Mouse (Mus musculus) gonadal fat pad, adult 2 months (tissue): ENCODE data around the gene Comp. TPM values are rescaled to one million over a fixed set of nuclear protein-coding genes. Genes with fewer than 3 reads are reported as not detected.

Experiments used
- polyA plus RNA-seq: library from polyadenylated mRNA; depleted of rRNA; stranded (reverse); fragments of >200 nt; gene quantifications from 2 replicates; pipeline ENCODE4 v1.2.3, GENCODE M21; 2012; rRNA removed

Comp gene
- polyA plus RNA-seq, 1 experiment = 1.7 TPM

Other genes with a start within 250 kb of the Comp start
- gene Nr2c2ap, start 242.2 kb upstream of the Comp start, polyA plus RNA-seq = 16.6 and 20.4 TPM in 2 replicates
- 23.4 and 23.8 TPM in 2 replicates for gene Rfxank, start 234.4 kb upstream of the Comp start, polyA plus RNA-seq
- 80.1 and 103 TPM in 2 replicates for gene Borcs8, start 234.1 kb upstream of the Comp start, polyA plus RNA-seq
- gene Mef2b, start 233.8 kb upstream of the Comp start, polyA plus RNA-seq = 0.08 and 0.36 TPM in 2 replicates
- gene Tmem161a, start 201.2 kb upstream of the Comp start, polyA plus RNA-seq = 73.5 and 96.4 TPM in 2 replicates
- 33.9 and 43.1 TPM in 2 replicates for gene Slc25a42, start 161.3 kb upstream of the Comp start, polyA plus RNA-seq
- 31.4 and 42.5 TPM in 2 replicates for gene Sugp2, start 139.3 kb upstream of the Comp start, polyA plus RNA-seq
- 12.0 and 14.1 TPM in 2 replicates for gene Armc6, start 139.1 kb upstream of the Comp start, polyA plus RNA-seq
- gene Homer3, start 90.7 kb upstream of the Comp start, polyA plus RNA-seq = 55.2 and 64.2 TPM in 2 replicates
- gene Ddx49, start 71.1 kb upstream of the Comp start, polyA plus RNA-seq = 54.0 and 54.2 TPM in 2 replicates
- gene Cope, start 71.0 kb upstream of the Comp start, polyA plus RNA-seq = 491 and 497 TPM in 2 replicates
- 0.86 and 1.9 TPM in 2 replicates for gene Cers1, start 57.8 kb upstream of the Comp start, polyA plus RNA-seq
- gene Gdf1, start 43.7 kb upstream of the Comp start, polyA plus RNA-seq = 0.43 TPM in 1 of 2 replicates, not detected in the other
- 20.1 and 34.5 TPM in 2 replicates for gene Upf1, start 20.3 kb upstream of the Comp start, polyA plus RNA-seq
- 19.9 and 27.6 TPM in 2 replicates for gene Crtc1, start 66.0 kb downstream of the Comp start, polyA plus RNA-seq
- 48.4 and 50.6 TPM in 2 replicates for gene Klhl26, start 103.4 kb downstream of the Comp start, polyA plus RNA-seq
- gene Tmem59l, start 113.8 kb downstream of the Comp start, polyA plus RNA-seq = 0.35 and 0.53 TPM in 2 replicates
- gene Crlf1, start 119.6 kb downstream of the Comp start, polyA plus RNA-seq = 5.5 and 6.9 TPM in 2 replicates
- 202 and 238 TPM in 2 replicates for gene Rex1bd, start 133.2 kb downstream of the Comp start, polyA plus RNA-seq
- gene Uba52, start 137.2 kb downstream of the Comp start, polyA plus RNA-seq = 662 and 697 TPM in 2 replicates
- 399 and 446 TPM in 2 replicates for gene Fkbp8, start 154.2 kb downstream of the Comp start, polyA plus RNA-seq
- 92.8 and 107 TPM in 2 replicates for gene Kxd1, start 154.4 kb downstream of the Comp start, polyA plus RNA-seq
- gene Ell, start 165.9 kb downstream of the Comp start, polyA plus RNA-seq = 18.4 and 23.9 TPM in 2 replicates
- gene Isyna1, start 220.8 kb downstream of the Comp start, polyA plus RNA-seq = 575 and 782 TPM in 2 replicates
- 188 and 229 TPM in 2 replicates for gene Ssbp4, start 235.3 kb downstream of the Comp start, polyA plus RNA-seq
- 8.4 and 9.6 TPM in 2 replicates for gene Lrrc25, start 242.6 kb downstream of the Comp start, polyA plus RNA-seq